Mouse (Mus musculus) forebrain, embryonic 10.5 days (tissue): ENCODE measurements around the gene Hoxd10. TPM values are rescaled to one million over a fixed set of nuclear protein-coding genes. Genes with fewer than 3 reads are reported as not detected.

Experiments
- DNase-seq: peaks from one replicate; pipeline ENCODE4 v3.0.0-alpha.2; 2017; ENCODE audit warnings: low spot score; ENCODE audit errors: extremely low spot score
- H3K27ac ChIP-seq: fragments of 300-500 bp; sonication (generic); 2 replicates; pipeline ENCODE4 v1.5.1; 2016; ENCODE audit warnings: mild to moderate bottlenecking
- H3K27me3 ChIP-seq: fragments of 300-500 bp; sonication (generic); 2 replicates; pipeline ENCODE4 v1.6.1; 2016; ENCODE audit warnings: mild to moderate bottlenecking; ENCODE audit not compliant: poor library complexity, severe bottlenecking
- H3K36me3 ChIP-seq: fragments of 300-500 bp; sonication (generic); replicated peaks from 2 replicates; pipeline ENCODE4 v1.6.1; 2016; ENCODE audit warnings: mild to moderate bottlenecking, moderate library complexity
- H3K4me1 ChIP-seq: fragments of 300-500 bp; sonication (generic); 2 replicates; pipeline ENCODE4 v1.6.1; 2016
- H3K4me3 ChIP-seq: fragments of 300-500 bp; sonication (generic); 2 replicates; pipeline ENCODE4 v1.5.1; 2016; ENCODE audit warnings: mild to moderate bottlenecking, moderate library complexity
- H3K9me3 ChIP-seq: fragments of 300-500 bp; sonication (generic); 2 replicates; pipeline ENCODE4 v1.6.1; 2016; ENCODE audit warnings: mild to moderate bottlenecking, moderate library complexity
- WGBS: fragments of 180-500 bp; shearing (Covaris S2); methylation state at CpG from one replicate; pipeline ENCODE4 v1.1.7; 2016; 5-methylcytosine and 5-hydroxymethylcytosine counted together
- polyA plus RNA-seq: library from polyadenylated mRNA; unstranded; fragments of >200 nt; fragmentation: Nextera tagmentation; extraction: Ambion mirVana; gene quantifications from 2 replicates; pipeline ENCODE4 v1.2.1, GENCODE M21; 2016

Hoxd10 gene
- polyA plus RNA-seq, 1 experiment from 2014 or later, result not detected

DNA sequence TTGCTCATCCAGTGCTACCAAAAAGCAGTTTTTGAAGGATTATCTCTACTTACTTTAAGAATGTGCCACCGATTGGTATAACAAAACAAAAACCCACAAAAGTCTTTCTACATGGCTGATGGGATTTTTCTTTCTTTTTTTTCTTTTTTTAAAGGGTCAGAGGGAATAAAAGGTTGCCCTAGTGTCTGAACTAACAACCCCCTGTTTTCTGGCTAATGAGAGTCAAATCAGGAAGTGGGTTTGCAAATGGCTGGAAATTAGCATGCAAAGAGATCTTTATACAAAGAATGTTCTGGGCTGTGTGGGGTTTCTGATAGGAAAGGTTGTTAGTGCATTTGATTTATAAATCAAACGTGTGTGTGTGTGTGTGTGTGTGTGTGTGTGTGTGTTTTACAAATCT is 28.7 kb downstream of the Hoxd10 start:
- Histone ChIP-seq H3K4me1 (peaks cover 5% of the 10 kb centered on the region; the same call in 1 of the 2 replicates), H3K36me3 (no peaks in the 10 kb centered on the region), H3K9me3 (no peaks in the 10 kb centered on the region), H3K27ac (no peak overlapping the region), H3K27me3 (peaks cover 100% of the 10 kb centered on the region), H3K4me3 (no peak overlapping the region)
- 6% methylated on average over 2 of the region's 2 CpGs for WGBS
- DNase-seq, result no peak

DNA sequence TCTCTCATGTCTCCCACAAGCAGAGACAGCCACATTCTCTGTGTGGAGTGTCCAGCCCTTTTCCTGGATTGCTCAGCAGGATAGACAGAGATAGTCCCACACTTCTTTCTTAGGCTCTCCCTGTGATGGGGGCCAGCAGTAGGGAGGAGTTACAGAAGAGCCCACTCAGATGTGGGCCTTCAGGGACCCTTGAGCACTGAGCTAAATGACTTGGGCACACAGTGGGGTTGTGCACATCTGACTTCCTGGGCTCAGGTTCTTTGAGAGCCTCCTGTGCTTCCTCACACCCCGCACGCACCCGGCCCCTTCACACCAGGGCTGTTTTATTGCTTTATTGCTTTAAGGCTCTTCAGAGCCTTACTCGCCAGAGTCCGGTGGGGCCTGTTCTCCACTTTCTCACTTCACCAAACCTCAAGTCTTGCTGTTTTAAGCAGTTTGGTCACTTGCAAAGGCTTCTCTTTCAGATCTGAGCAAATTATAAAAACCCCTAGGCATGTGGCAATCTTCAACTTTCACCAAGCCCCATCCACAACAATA is 29.3 kb downstream of the Hoxd10 start:
- Histone ChIP-seq H3K4me3 (no peak overlapping the region), H3K4me1 (peaks cover 2% of the 10 kb centered on the region; the same call in 1 of the 2 replicates), H3K27ac (no peak overlapping the region), H3K36me3 (no peaks in the 10 kb centered on the region), H3K27me3 (peaks cover 100% of the 10 kb centered on the region), H3K9me3 (no peaks in the 10 kb centered on the region)
- WGBS, result 3% methylated on average over 5 of the region's 5 CpGs
- no peak for DNase-seq

DNA sequence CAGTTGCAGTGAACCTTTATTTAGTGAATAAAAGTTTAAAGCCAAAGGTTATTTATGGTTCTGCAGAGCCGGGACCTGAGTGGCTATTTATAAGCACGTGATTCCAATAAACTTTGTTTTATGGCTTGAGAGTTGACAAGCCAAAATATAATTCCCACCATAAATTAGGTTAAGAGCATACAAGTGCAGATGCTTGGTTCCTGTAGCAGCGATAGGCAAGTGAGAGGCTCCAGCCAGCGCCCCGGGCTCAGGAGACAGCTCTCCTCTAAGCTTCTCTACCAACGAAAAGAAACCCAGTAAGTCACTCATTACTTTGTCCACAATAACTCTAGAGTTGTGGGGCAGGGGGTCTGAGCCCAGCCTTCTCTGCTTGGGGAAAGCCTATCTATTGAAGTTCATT is 30.2 kb downstream of the Hoxd10 start:
- H3K27ac ChIP-seq, result no peak overlapping the region
- 5% methylated on average over 6 of the region's 6 CpGs for WGBS
- peaks cover 100% of the 10 kb centered on the region for H3K27me3 ChIP-seq
- no peaks in the 10 kb centered on the region for H3K36me3 ChIP-seq
- no peaks in the 10 kb centered on the region for H3K9me3 ChIP-seq
- no peak overlapping the region for H3K4me3 ChIP-seq
- no peaks in the 10 kb centered on the region for H3K4me1 ChIP-seq
- DNase-seq, result no peak

DNA sequence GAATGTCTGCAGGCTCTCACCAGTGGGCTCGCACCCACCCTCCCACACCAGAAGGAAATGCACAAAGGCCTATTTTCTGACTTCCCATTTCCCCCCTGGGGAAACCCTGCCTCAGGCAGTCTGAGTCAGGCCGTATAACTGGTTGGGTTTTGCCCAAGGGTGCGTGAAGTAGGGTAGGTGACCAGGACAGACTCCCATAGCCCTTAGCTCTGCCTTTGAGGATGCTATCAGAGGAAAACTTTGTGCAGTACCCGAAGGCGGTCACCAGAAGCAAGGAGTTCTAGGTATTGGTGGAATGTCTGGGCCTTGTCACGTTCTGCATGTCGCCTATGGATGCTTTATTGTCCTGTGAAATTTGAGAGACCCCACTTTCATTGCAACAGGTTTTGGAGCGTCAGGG is 31.2 kb downstream of the Hoxd10 start:
- no peaks in the 10 kb centered on the region for H3K9me3 ChIP-seq
- peaks cover 100% of the 10 kb centered on the region for H3K27me3 ChIP-seq
- DNase-seq, result peak; percentile 31
- H3K27ac ChIP-seq, result no peak overlapping the region
- H3K36me3 ChIP-seq, result no peaks in the 10 kb centered on the region
- 1% methylated on average over 8 of the region's 8 CpGs for WGBS
- peaks cover 7% of the 10 kb centered on the region for H3K4me1 ChIP-seq
- H3K4me3 ChIP-seq, result no peak overlapping the region

DNA sequence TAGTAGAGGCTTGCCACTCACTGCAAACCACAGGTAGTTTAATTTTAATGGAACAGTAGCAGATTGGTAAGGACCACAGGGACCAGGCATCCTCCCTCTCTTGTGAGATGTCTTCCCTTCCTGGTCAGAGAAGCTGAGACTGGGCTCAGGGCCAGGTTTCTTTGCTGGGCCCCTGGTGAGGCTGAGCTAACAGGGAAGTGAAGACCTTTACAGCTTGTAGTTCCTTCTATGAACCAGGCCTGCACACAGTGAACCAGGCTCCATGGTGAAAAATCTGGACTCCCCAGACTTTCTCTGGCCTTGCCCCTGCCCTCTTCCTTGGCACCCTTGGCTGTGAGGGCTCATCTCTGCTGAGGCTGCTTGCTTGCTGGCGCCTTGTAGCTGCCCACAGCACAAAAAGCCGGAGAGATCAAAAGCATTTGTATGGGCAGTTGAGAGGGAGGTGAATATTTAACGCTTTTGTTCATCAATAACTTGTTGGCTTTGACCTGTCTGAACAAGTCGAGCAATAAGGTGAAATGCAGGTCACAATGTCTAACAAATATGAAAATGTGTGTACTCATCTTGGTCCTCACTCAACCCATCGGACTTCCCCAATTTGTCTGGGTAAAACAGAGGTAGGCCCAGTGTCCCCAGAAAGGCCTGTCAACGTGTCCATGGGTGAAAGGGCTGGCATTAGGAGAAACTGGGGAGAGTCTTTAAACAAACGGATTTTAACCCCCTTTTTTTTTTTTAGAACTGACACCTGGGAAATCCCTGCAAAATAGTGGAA is 32.7 kb downstream of the Hoxd10 start:
- peaks cover 7% of the 10 kb centered on the region for H3K4me1 ChIP-seq
- WGBS, result 7% methylated on average over 7 of the region's 7 CpGs
- peak; percentile 32 for DNase-seq
- no peak overlapping the region for H3K27ac ChIP-seq
- H3K27me3 ChIP-seq, result peaks cover 100% of the 10 kb centered on the region
- H3K9me3 ChIP-seq, result no peaks in the 10 kb centered on the region
- no peak overlapping the region for H3K4me3 ChIP-seq
- no peaks in the 10 kb centered on the region for H3K36me3 ChIP-seq

DNA sequence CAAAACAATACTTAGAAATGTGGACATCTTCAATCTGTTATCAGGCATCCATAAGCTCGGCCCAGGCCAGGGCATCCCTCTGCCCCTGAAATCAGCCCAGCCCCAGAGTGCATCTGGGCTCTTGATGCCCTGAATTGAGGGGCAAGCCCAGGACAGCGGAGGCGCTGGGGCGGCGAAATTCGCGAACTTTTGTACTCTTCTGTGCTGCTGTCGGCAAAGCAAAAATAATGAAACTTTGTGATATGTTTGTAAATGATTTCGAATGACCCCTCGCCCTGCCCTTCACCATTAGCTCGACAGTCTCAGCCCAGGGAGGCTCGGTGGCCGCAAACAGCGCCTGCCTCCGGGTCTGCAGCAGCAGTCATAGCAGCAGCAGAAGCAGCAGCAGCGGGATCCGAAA is 33.4 kb downstream of the Hoxd10 start:
- Histone ChIP-seq H3K4me1 (peaks cover 7% of the 10 kb centered on the region), H3K9me3 (no peaks in the 10 kb centered on the region), H3K4me3 (no peak overlapping the region), H3K36me3 (no peaks in the 10 kb centered on the region), H3K27ac (no peak overlapping the region), H3K27me3 (peaks cover 100% of the 10 kb centered on the region)
- peak; percentile 45 for DNase-seq
- WGBS, result under 1% methylated on average over 17 of the region's 17 CpGs

DNA sequence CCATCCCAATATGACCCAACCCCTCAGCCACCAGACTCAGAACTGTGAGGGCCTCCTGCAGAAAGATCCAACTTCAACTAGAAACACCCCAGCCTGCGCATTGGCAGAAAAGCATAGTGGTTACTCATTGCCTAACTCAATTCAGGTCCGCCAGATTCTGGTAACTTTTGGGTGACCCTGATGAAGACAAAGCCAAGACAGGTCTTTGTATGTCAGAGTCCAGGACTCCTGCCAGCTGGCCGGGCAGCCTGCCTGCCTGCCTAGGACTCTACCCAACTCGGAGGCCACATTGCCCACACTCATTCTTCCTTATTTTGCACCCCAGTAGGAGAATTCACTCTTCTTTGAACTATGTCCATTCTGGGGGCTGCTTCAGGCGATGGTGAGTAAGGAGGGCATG is 34.8 kb downstream of the Hoxd10 start, which contains the start of gene Gm28230:
Gm28230 (plus strand) TSS at position 178 of the 400 bp plus-strand sequence.
- peaks cover 7% of the 10 kb centered on the region for H3K4me1 ChIP-seq
- 3% methylated on average over 5 of the region's 5 CpGs for WGBS
- DNase-seq, result peak; percentile 34

DNA sequence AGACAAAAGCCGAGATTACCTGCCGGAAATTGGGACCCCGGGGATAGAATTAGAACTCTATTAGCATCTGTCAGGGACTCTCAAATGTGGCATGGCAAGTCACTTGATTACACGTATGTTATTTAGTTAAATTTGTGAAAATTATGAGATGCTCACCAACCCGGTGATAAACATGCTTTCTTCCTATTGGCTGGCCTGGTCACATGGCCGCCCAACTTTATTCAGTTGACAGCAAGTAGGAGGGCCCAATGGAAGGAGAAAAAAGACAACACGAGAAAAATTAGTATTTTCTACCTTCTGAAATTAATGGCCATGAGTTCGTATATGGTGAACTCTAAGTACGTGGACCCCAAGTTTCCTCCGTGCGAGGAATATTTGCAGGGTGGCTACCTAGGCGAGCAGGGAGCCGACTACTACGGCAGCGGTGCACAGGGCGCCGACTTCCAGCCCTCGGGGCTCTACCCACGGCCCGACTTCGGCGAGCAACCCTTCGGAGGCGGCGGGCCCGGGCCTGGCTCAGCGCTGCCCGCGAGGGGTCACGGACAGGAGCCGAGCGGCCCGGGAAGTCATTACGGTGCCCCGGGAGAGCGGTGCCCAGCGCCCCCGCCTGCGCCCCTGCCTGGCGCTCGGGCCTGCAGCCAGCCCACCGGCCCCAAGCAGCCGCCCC is 35.4 kb downstream of the Hoxd10 start:
- Histone ChIP-seq H3K27me3 (peaks cover 100% of the 10 kb centered on the region), H3K4me1 (peaks cover 7% of the 10 kb centered on the region), H3K9me3 (no peaks in the 10 kb centered on the region), H3K36me3 (no peaks in the 10 kb centered on the region), H3K27ac (no peak overlapping the region), H3K4me3 (peak overlapping the region; percentile 36)
- peak; percentile 40 for DNase-seq
- WGBS, result under 1% methylated on average over 43 of the region's 43 CpGs

More for the DNA sequence above, 34.8 kb downstream of the Hoxd10 start, which contains the start of gene Gm28230:
- H3K27ac ChIP-seq, result no peak within 1 kb of the TSS
- peaks cover 100% of the 10 kb centered on the region for H3K27me3 ChIP-seq
- H3K36me3 ChIP-seq, result no peaks in the 10 kb centered on the region
- H3K9me3 ChIP-seq, result no peaks in the 10 kb centered on the region
- H3K4me3 ChIP-seq, result peak within 1 kb of the TSS; percentile 36

DNA sequence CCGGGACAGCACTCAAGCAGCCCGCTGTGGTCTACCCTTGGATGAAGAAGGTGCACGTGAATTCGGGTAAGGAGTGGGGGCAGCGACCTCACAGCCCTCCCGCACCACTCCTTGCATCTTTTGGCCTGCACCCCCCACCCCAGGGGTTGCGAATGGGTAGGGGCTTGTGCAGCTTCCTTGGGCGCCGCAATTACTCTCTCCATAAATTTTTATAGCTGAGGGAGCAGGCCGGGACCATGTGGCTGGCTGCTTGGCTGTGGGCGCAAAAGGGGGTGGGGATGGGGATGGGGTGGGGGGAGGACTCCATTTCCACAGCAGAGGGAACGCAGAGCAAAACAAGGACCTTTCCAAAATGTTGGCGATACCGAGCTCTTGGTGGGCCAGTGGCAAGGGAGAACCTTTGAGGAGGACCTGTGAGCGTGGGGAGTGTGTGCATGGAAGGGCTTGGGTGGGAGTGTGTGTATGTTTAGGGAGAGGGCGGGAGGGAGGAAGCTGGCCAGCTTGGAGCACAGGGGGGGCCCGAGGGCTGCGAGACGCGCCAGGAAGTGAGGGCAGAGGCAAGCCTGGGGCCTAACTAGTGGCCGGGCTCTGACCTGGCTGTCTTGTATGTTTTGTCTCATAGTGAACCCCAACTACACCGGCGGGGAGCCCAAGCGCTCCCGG is 36.0 kb downstream of the Hoxd10 start:
- DNase-seq, result no peak
- peak overlapping the region; percentile 36 for H3K4me3 ChIP-seq
- no peaks in the 10 kb centered on the region for H3K9me3 ChIP-seq
- WGBS, result under 1% methylated on average over 25 of the region's 25 CpGs
- H3K4me1 ChIP-seq, result peaks cover 7% of the 10 kb centered on the region
- no peak overlapping the region for H3K27ac ChIP-seq
- peaks cover 100% of the 10 kb centered on the region for H3K27me3 ChIP-seq
- no peaks in the 10 kb centered on the region for H3K36me3 ChIP-seq

DNA sequence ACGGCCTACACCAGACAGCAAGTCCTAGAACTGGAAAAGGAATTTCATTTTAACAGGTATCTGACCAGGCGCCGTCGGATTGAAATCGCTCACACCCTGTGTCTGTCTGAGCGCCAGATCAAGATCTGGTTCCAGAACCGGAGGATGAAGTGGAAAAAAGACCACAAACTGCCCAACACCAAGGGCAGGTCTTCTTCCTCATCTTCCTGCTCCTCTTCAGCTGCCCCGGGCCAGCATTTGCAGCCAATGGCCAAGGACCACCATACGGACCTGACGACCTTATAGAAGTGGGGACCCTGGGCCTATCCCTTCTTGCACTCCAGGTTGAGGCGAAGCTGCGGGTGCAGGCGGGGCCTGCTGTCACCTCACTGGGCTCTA is 36.6 kb downstream of the Hoxd10 start:
- peak; percentile 36 for DNase-seq
- peaks cover 100% of the 10 kb centered on the region for H3K27me3 ChIP-seq
- no peaks in the 10 kb centered on the region for H3K36me3 ChIP-seq
- no peak overlapping the region for H3K27ac ChIP-seq
- H3K4me1 ChIP-seq, result peaks cover 7% of the 10 kb centered on the region
- H3K9me3 ChIP-seq, result no peaks in the 10 kb centered on the region
- 2% methylated on average over 13 of the region's 13 CpGs for WGBS
- no peak overlapping the region for H3K4me3 ChIP-seq

DNA sequence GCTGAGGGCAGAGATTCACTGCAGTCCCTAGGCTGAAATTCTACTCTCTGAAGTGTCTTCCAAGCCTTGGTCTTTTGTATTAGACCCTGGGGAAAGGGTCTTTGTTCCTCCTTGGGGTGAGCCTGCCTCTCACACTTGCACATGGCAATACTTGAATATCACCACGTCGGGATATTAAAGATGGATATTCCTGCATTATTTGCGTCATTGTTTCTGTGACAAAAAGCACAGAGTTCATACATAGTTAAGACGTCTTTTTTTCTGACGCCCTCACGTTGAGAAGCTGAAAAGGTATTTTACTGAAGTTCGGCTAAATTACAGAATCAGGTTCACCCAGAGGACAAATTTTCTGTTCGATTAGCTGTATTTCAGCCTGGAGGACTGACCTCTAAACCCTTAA is 38.6 kb downstream of the Hoxd10 start:
- 1% methylated on average over 8 of the region's 8 CpGs for WGBS
- no peak overlapping the region for H3K27ac ChIP-seq
- no peaks in the 10 kb centered on the region for H3K36me3 ChIP-seq

DNA sequence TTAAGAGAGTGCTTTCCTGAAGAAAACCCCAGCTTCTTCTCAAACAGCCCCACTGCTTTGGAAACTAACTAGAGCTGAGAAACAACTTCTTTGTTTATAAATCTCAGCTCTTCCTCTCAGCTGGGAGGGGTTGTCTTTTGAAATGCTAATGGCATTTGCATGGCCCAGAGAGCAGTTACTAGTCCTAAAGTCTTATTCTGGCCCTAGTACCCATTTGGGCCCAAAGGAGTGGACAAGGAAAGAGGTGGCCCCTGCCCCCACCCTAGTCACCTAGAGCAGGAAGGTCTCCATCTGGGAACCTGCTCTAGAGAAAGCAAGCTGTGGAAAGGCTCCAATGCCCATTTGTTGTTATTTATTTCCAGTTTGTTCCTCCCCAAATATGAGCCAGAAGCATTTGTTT is 39.3 kb downstream of the Hoxd10 start:
- DNase-seq, result no peak
- H3K36me3 ChIP-seq, result no peaks in the 10 kb centered on the region
- H3K27ac ChIP-seq, result no peak overlapping the region

More for the DNA sequence above, 38.6 kb downstream of the Hoxd10 start:
- DNase-seq, result no peak
- H3K4me3 ChIP-seq, result no peak overlapping the region
- no peaks in the 10 kb centered on the region for H3K9me3 ChIP-seq
- peaks cover 100% of the 10 kb centered on the region for H3K27me3 ChIP-seq
- peaks cover 7% of the 10 kb centered on the region for H3K4me1 ChIP-seq

More for the DNA sequence above, 39.3 kb downstream of the Hoxd10 start:
- Histone ChIP-seq H3K4me3 (no peak overlapping the region), H3K27me3 (peaks cover 100% of the 10 kb centered on the region), H3K9me3 (no peaks in the 10 kb centered on the region), H3K4me1 (peaks cover 11% of the 10 kb centered on the region)
